Mouse (Mus musculus) hindbrain, embryonic 10.5 days (tissue): ENCODE data around the gene Coq10b. TPM values are rescaled to one million over a fixed set of nuclear protein-coding genes. Genes with fewer than 3 reads are reported as not detected.
A peak's percentile ranks its signal among the peaks of the same experiment; 100 is the strongest.
"Not testable (repeated sequence)": the region's sequence is repeated elsewhere in the genome, so short reads cannot be mapped to it uniquely, and the experiment has no call there.

Experiments
- DNase-seq: peaks from one replicate; pipeline ENCODE4 v3.0.0-alpha.2; 2017; ENCODE audit warnings: low spot score
- H3K27ac ChIP-seq: fragments of 300-500 bp; sonication (generic); 2 replicates; pipeline ENCODE4 v1.5.1; 2016; ENCODE audit warnings: mild to moderate bottlenecking, moderate library complexity
- H3K27me3 ChIP-seq: fragments of 300-500 bp; sonication (generic); 2 replicates; pipeline ENCODE4 v1.6.1; 2016; ENCODE audit warnings: mild to moderate bottlenecking; ENCODE audit not compliant: poor library complexity, insufficient read depth, severe bottlenecking
- H3K36me3 ChIP-seq: fragments of 300-500 bp; sonication (generic); 2 replicates; pipeline ENCODE4 v1.6.1; 2016; ENCODE audit warnings: mild to moderate bottlenecking, moderate library complexity
- H3K4me1 ChIP-seq: fragments of 300-500 bp; sonication (generic); replicated peaks from 2 replicates; pipeline ENCODE4 v1.6.1; 2016; ENCODE audit warnings: mild to moderate bottlenecking
- H3K4me3 ChIP-seq: fragments of 300-500 bp; sonication (generic); 2 replicates; pipeline ENCODE4 v1.5.1; 2016; ENCODE audit warnings: mild to moderate bottlenecking, moderate library complexity
- H3K9me3 ChIP-seq: fragments of 300-500 bp; sonication (generic); 2 replicates; pipeline ENCODE4 v1.6.1; 2016; ENCODE audit warnings: mild to moderate bottlenecking, moderate library complexity
- WGBS: fragments of 180-500 bp; shearing (Covaris S2); methylation state at CpG from one replicate; pipeline ENCODE4 v1.1.7; 2016; 5-methylcytosine and 5-hydroxymethylcytosine counted together
- polyA plus RNA-seq: library from polyadenylated mRNA; unstranded; fragments of >200 nt; fragmentation: Nextera tagmentation; extraction: Ambion mirVana; gene quantifications from 2 replicates; pipeline ENCODE4 v1.2.1, GENCODE M21; 2016

Coq10b gene
- polyA plus RNA-seq, result 26.4 and 29.3 TPM in 2 replicates

- Histone ChIP-seq H3K9me3 (no peaks in the 10 kb centered on the region), H3K4me1 (peaks cover 19% of the 10 kb centered on the region), H3K27ac (peak within 1 kb of the TSS; percentile 91), H3K4me3 (peak within 1 kb of the TSS; percentile 87), H3K36me3 (peaks cover 20% of the 10 kb centered on the region), H3K27me3 (peaks cover 5% of the 10 kb centered on the region; the same call in 1 of the 2 replicates)
- under 1% methylated on average over 46 of the region's 46 CpGs for WGBS
- peak; percentile 99 for DNase-seq
These were observed at the start of gene Coq10b for GRCm38 (mm10) chr1:55052355-55052953. TSS of gene Coq10b (plus strand) at chr1:55052770.

- not testable (repeated sequence) for H3K4me1 ChIP-seq, H3K4me3 ChIP-seq, H3K27ac ChIP-seq, DNase-seq, H3K9me3 ChIP-seq, H3K27me3 ChIP-seq
- H3K36me3 ChIP-seq, result peaks cover 99% of the 10 kb centered on the region
- 89% methylated on average over 2 of the region's 2 CpGs for WGBS
These were observed 44.3 kb upstream of the Coq10b start for GRCm38 (mm10) chr1:55008313-55008712.

GRCm38 (mm10) chr1:55012513-55012912 is 40.1 kb upstream of the Coq10b start:
- WGBS, result 66% methylated on average over 3 of the region's 3 CpGs
- Histone ChIP-seq H3K4me3 (no peak overlapping the region), H3K27me3 (no peaks in the 10 kb centered on the region), H3K4me1 (no peaks in the 10 kb centered on the region), H3K27ac (no peak overlapping the region), H3K36me3 (peaks cover 99% of the 10 kb centered on the region), H3K9me3 (no peaks in the 10 kb centered on the region)
- no peak for DNase-seq

GRCm38 (mm10) chr1:55021907-55022306 is 30.7 kb upstream of the Coq10b start:
- no peak for DNase-seq
- Histone ChIP-seq H3K9me3 (no peaks in the 10 kb centered on the region), H3K4me3 (no peak overlapping the region), H3K27me3 (no peaks in the 10 kb centered on the region), H3K4me1 (peaks cover 11% of the 10 kb centered on the region), H3K36me3 (peaks cover 61% of the 10 kb centered on the region), H3K27ac (no peak overlapping the region)

- WGBS, result 24% methylated on average over 10 of the region's 10 CpGs
- no peak for DNase-seq
- H3K27ac ChIP-seq, result peak overlapping the region; percentile 99
These were observed 26.7 kb upstream of the Coq10b start for GRCm38 (mm10) chr1:55025656-55026430.

GRCm38 (mm10) chr1:55026444-55027252 is 25.9 kb upstream of the Coq10b start:
- Histone ChIP-seq H3K27ac (peak overlapping the region; percentile 99), H3K9me3 (no peaks in the 10 kb centered on the region), H3K4me1 (peaks cover 11% of the 10 kb centered on the region), H3K27me3 (no peaks in the 10 kb centered on the region), H3K36me3 (peaks cover 32% of the 10 kb centered on the region), H3K4me3 (peak overlapping the region; percentile 93)
- DNase-seq, result no peak
- under 1% methylated on average over 55 of the region's 55 CpGs for WGBS

More at GRCm38 (mm10) chr1:55025656-55026430, 26.7 kb upstream of the Coq10b start:
- Histone ChIP-seq H3K9me3 (no peaks in the 10 kb centered on the region), H3K4me1 (peaks cover 11% of the 10 kb centered on the region), H3K27me3 (no peaks in the 10 kb centered on the region), H3K4me3 (peak overlapping the region; percentile 93), H3K36me3 (peaks cover 32% of the 10 kb centered on the region)

- peaks cover 28% of the 10 kb centered on the region for H3K36me3 ChIP-seq
- H3K9me3 ChIP-seq, result no peaks in the 10 kb centered on the region
- DNase-seq, result peak; percentile 97
- no peaks in the 10 kb centered on the region for H3K27me3 ChIP-seq
- peak within 1 kb of the TSS; percentile 99 for H3K27ac ChIP-seq
- H3K4me3 ChIP-seq, result peak within 1 kb of the TSS; percentile 93
- 2% methylated on average over 46 of the region's 46 CpGs for WGBS
- peaks cover 11% of the 10 kb centered on the region for H3K4me1 ChIP-seq
These were observed 25.2 kb upstream of the Coq10b start, which contains the start of gene Sf3b1 for GRCm38 (mm10) chr1:55027253-55027801. TSS of gene Sf3b1 (minus strand) at chr1:55027481.

GRCm38 (mm10) chr1:55027966-55028365 is 24.6 kb upstream of the Coq10b start:
- peaks cover 23% of the 10 kb centered on the region for H3K36me3 ChIP-seq
- peak overlapping the region; percentile 93 for H3K4me3 ChIP-seq
- WGBS, result 85% methylated on average over 1 of the region's 1 CpGs
- no peaks in the 10 kb centered on the region for H3K9me3 ChIP-seq
- H3K27ac ChIP-seq, result peak overlapping the region; percentile 99
- no peaks in the 10 kb centered on the region for H3K27me3 ChIP-seq
- H3K4me1 ChIP-seq, result peaks cover 11% of the 10 kb centered on the region
- no peak for DNase-seq

GRCm38 (mm10) chr1:55028512-55029249 is 23.9 kb upstream of the Coq10b start:
- H3K27ac ChIP-seq, result no peak overlapping the region
- 87% methylated on average over 11 of the region's 11 CpGs for WGBS
- no peaks in the 10 kb centered on the region for H3K9me3 ChIP-seq
- DNase-seq, result no peak
- no peak overlapping the region for H3K4me3 ChIP-seq
- H3K4me1 ChIP-seq, result peaks cover 11% of the 10 kb centered on the region
- H3K36me3 ChIP-seq, result peaks cover 16% of the 10 kb centered on the region
- no peaks in the 10 kb centered on the region for H3K27me3 ChIP-seq

- 78% methylated on average over 4 of the region's 4 CpGs for WGBS
- no peaks in the 10 kb centered on the region for H3K27me3 ChIP-seq
- no peak overlapping the region for H3K27ac ChIP-seq
- H3K36me3 ChIP-seq, result peaks cover 9% of the 10 kb centered on the region
- H3K9me3 ChIP-seq, result no peaks in the 10 kb centered on the region
- no peak for DNase-seq
- H3K4me3 ChIP-seq, result no peak overlapping the region
- peaks cover 11% of the 10 kb centered on the region for H3K4me1 ChIP-seq
These were observed 23.1 kb upstream of the Coq10b start for GRCm38 (mm10) chr1:55029446-55029845.

GRCm38 (mm10) chr1:55031026-55031779 is 21.4 kb upstream of the Coq10b start:
- Histone ChIP-seq H3K4me3 (no peak overlapping the region), H3K36me3 (no peaks in the 10 kb centered on the region), H3K9me3 (no peaks in the 10 kb centered on the region), H3K27me3 (no peaks in the 10 kb centered on the region), H3K4me1 (no peaks in the 10 kb centered on the region), H3K27ac (no peak overlapping the region)
- DNase-seq, result no peak
